ENCODE assay signal across 7 mouse cellular contexts in genomic region chr3:49093818-49094680, GRCm38 (mm10).
A peak's percentile ranks its signal among the peaks of the same experiment; 100 is the strongest.
DNase-seq lines count a peak whose midpoint lies in the region; ATAC-seq and TF ChIP-seq lines count a peak whose summit lies in the region.

No protein-coding gene starts in this region.

- H3K4me2 ChIP-seq in midbrain, embryonic 14.5 days (ENCODE audit: low read length) = peak overlapping the region; percentile 26

- H3K9me3 ChIP-seq in midbrain, embryonic 14.5 days (ENCODE audit: control insufficient read depth, low read length) = no peaks in the 10 kb centered on the region

- peak; percentile 97 for ATAC-seq in frontal cortex, adult (ENCODE audit: low TSS enrichment)
- ATAC-seq in midbrain, embryonic 14.5 days (ENCODE audit: low FRiP score, low TSS enrichment) = peak; percentile 79

- TF ChIP-seq CTCF in left cerebral cortex, adult 2 months (IDR thresholded peaks at IDR 0.05) = peak; percentile 91

- peak; percentile 50 to 82 for DNase-seq in adrenal gland, adult (ENCODE audit: inconsistent age in 2 of 2, low spot score in 1 of 2)
- DNase-seq in cerebellum, adult 9-11 months = peak; percentile 25
- DNase-seq in hindlimb bud, embryonic 11.5 days (ENCODE audit: extremely low spot score, low read depth, low spot score) = peak; percentile 49
- DNase-seq in left cerebral cortex, adult 2 months (ENCODE audit: extremely low spot score in 1 of 2, low spot score in 2 of 2) = peak; percentile 67 to 68
- peak; percentile 90 for DNase-seq in midbrain, embryonic 14.5 days
- peak; percentile 3 for DNase-seq in testis, postnatal 14 days (ENCODE audit: low spot score)

- peak overlapping the region; percentile 28 for H3K4me3 ChIP-seq in left cerebral cortex, adult 2 months
- no peak overlapping the region for H3K4me3 ChIP-seq in midbrain, embryonic 14.5 days (replicated peaks; ENCODE audit: low read depth, low read length)

- H3K27me3 ChIP-seq in midbrain, embryonic 14.5 days (ENCODE audit: control insufficient read depth, insufficient read depth, low read length) = peaks cover 8% of the 10 kb centered on the region; the same call in 1 of the 2 replicates

- WGBS in midbrain, embryonic 14.5 days = 18% methylated on average over 11 of the region's 11 CpGs

- H3K27ac ChIP-seq in left cerebral cortex, adult 2 months = no peak overlapping the region
- H3K27ac ChIP-seq in midbrain, embryonic 14.5 days (replicated peaks; ENCODE audit: low read depth, low read length) = no peak overlapping the region

- H3K9ac ChIP-seq in midbrain, embryonic 14.5 days (replicated peaks; ENCODE audit: low read length) = no peak overlapping the region

- intact Hi-C loops in left cerebral cortex, adult 2 months (cut with DNase I) = loop anchor here (2.0 to 5.0 kb wide), 5 partner anchors 983 to 1813 kb away; no protein-coding TSS in a partner anchor

- no peaks in the 10 kb centered on the region for H3K36me3 ChIP-seq in midbrain, embryonic 14.5 days (ENCODE audit: control insufficient read depth, insufficient read depth, low read length)

- no peaks in the 10 kb centered on the region for H3K4me1 ChIP-seq in midbrain, embryonic 14.5 days (ENCODE audit: control insufficient read depth, insufficient read depth, low read length)

Comparison
In these comparisons a context has a peak if more than half of its experiments do, and no peak if none do; other contexts are left out.
1. DNase-seq: peak in every context shown above with its lines; median percentile 90 in midbrain, embryonic 14.5 days; 68 in left cerebral cortex, adult 2 months; 66 in adrenal gland, adult; 49 in hindlimb bud, embryonic 11.5 days; 25 in cerebellum, adult 9-11 months; 3 in testis, postnatal 14 days.